Mouse (Mus musculus): Measurements from ENCODE around the gene Brcc3.

The Brcc3 gene

GRCm38 (mm10) chrX:75415936-75416785 lies at the start of gene Brcc3, which contains the start of the genes Cmc4 and Mtcp1:
Gene Brcc3, plus strand, starts transcription at chrX:75416628.
Gene Cmc4, minus strand, starts transcription at chrX:75416584.
Gene Mtcp1, minus strand, starts transcription at chrX:75416588.
- DNase-seq (ENCODE audit: low spot score), result peak; percentile 87

GRCm38 (mm10) chrX:75370197-75370596 lies 46.2 kb upstream of the Brcc3 start:
- DNase-seq (ENCODE audit: low spot score), result peak; percentile 9

GRCm38 (mm10) chrX:75372666-75373425 lies 43.6 kb upstream of the Brcc3 start:
- no peak for DNase-seq (ENCODE audit: low spot score)

GRCm38 (mm10) chrX:75376815-75377214 lies 39.6 kb upstream of the Brcc3 start:
- no peak for DNase-seq (ENCODE audit: low spot score)

DNA sequence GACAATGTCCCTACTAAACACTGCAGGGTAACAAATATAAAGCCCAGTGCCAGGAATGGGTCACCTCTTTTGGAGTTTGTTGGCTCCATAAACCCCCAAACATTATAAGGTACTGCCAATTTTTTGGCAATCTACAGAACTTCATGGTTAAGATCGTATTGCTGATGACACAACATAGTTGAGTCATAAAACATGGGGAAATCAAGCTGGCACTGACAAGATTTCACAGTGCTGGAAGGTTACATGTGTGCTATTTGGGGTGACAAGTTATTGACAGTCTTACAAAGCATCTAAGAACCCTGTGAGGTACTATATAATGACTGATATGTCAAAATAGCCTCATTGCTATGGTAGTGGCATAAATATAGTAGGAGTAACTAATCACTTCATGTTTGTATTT lies 35.3 kb upstream of the Brcc3 start:
- no peak for DNase-seq (ENCODE audit: low spot score)

DNA sequence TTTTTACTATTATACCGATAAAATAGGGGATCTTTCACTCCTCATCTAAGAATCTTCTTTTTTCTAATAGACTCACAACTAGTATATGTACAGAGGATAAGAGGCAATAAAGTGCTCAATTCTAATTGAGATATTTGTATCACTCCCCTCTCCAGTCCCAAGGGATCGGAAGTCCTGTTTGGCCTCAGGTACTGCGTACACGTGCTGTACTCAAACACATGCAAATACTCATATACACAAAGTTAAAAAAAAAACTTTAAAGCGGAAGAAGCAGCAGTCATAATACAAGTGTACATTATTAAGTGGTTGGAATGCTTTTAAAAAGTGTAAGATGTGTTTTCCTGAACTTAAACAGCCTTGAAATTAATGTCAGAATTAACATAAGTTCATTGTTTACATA lies 34.7 kb upstream of the Brcc3 start:
- no peak for DNase-seq (ENCODE audit: low spot score)

DNA sequence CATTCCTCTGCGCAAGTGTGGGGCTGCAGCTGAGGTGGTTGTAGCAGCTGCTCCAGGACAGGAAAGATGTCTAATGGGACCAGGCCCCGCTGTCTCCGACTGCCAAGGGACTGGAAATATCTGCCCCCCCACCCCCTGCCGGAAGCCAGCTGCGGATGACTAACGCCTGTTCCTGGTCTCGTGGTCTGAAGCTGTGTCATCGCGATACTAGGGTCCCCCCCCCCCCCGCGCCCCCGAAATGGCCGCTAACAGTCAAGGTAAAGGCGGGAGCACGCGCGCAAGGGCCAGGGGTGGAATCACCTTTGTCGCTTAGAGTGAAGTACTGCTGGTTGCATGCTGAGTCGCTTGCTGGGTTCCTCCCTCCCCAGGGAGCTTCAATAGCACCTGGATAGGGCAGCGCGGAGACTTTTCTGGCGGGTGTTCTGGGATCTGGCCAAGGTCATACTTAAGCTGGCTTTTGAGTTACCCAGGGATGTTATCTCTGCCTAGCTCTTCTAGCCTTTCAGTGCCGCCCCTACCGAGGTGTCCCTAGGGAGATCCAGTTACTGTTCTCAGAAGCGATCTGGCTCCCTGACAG lies 34.1 kb upstream of the Brcc3 start, which contains the start of the genes Fundc2 and F8:
Gene Fundc2 (plus strand): TSS at position 205 of the 577 bp plus-strand sequence.
Gene F8 (minus strand): TSS at position 421 of the 577 bp plus-strand sequence.
- DNase-seq (ENCODE audit: low spot score), result peak; percentile 35

DNA sequence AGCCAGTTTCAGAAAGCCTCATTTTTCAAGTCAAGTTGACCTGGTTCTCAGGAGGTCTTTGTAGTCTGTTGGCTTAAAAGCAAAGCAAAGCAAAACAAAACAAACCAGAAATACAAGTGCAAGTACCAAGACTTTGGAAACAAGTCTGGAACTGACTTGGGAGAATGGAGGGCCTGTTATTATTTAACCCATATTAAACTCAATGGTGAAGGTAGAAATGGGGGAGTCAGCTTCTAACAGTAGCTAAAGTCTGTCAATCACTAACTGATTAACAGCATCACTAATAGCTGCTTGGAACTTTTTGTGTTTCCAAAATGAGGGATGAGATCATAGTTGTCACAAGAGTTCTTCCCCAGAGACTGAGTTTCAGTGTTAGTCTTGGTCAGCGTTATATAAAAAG lies 17.0 kb upstream of the Brcc3 start:
- DNase-seq (ENCODE audit: low spot score), result no peak

DNA sequence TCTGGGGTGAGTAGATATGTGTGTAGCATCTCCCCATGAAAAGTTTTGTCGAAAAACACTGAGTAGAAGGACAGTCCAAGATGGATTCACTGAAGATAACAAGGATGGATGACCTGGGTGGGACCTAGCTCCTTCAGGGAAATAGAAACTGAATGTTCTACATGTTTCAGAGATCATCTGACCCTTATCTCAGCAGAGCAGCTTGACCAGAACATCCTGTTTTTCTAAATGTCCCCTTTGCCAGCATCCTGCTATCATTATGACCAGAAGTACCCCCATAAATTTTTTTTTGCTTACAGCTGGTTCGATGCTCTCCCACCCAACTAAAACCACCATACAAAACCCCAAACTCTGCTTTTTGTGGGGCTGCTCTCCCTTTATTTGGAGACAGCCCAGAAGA lies 13.8 kb upstream of the Brcc3 start:
- no peak for DNase-seq (ENCODE audit: low spot score)

- no peak for DNase-seq (ENCODE audit: low spot score)
Observed at GRCm38 (mm10) chrX:75403350-75403749, 13.1 kb upstream of the Brcc3 start.

GRCm38 (mm10) chrX:75409711-75410110 lies 6.7 kb upstream of the Brcc3 start:
- DNase-seq (ENCODE audit: low spot score), result no peak

DNA sequence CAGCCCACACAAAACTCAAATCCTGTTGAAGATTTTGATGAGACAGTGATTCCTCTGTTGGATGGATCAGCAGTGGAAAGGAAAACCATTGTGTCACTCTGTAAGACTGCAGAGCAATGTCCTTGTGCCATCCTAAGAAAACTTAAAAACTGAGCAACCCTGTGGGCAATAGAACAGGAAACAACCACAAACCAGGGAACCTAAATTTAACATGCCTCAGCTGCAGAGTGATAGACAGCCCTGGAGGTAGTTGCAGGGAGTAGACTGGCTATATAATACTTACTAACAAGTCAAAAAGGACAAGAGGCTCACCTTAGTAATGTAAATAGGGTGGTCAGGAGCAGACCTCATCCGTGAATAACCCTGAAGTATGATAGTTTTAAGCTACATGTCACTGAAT lies 38.2 kb downstream of the Brcc3 start:
- no peak for DNase-seq (ENCODE audit: low spot score)

- DNase-seq (ENCODE audit: low spot score), result peak; percentile 47
Observed at GRCm38 (mm10) chrX:75475182-75475644, 58.8 kb downstream of the Brcc3 start.

DNA sequence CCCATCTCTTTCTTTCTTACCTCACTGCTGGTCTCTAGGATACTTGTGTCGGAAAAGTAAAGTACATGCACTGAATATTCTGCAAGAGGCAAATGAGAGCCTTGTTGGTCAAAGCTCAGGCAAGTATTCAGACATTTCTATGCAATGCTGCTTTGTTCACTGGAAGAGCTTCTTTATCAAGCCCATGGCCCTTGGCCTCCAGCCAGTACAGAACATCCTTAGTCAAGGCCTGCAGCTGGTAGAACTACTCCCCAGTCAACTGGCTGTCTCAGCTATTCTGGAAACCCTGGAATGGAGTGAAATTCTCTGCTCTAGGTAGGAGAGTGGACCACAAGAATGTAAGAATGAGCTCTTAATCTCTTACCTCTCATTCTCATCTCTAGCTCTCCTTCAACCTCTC lies 73.5 kb downstream of the Brcc3 start:
- peak; percentile 55 for DNase-seq (ENCODE audit: low spot score)
